Mouse (Mus musculus) liver, embryonic 16.5 days (tissue): ENCODE measurements around the gene Spats2. TPM values are rescaled to one million over a fixed set of nuclear protein-coding genes. Genes with fewer than 3 reads are reported as not detected.

Experiments
- ATAC-seq: fragments of 200-750 bp; cut with Nextera tagmentation; 2 replicates; pipeline ENCODE4 v1.8.0; 2017; ENCODE audit warnings: low read depth, mild to moderate bottlenecking, moderate number of reproducible peaks, moderate library complexity
- H3K27ac ChIP-seq: fragments of 300-500 bp; sonication (generic); 2 replicates; pipeline ENCODE4 v1.5.1; 2014; ENCODE audit warnings: mild to moderate bottlenecking, low read length
- H3K27me3 ChIP-seq: fragments of 300-500 bp; sonication (generic); 2 replicates; pipeline ENCODE4 v1.6.1; 2014; ENCODE audit warnings: low read depth, low read length, mixed read lengths; ENCODE audit not compliant: control insufficient read depth, insufficient read depth
- H3K36me3 ChIP-seq: fragments of 300-500 bp; sonication (generic); 2 replicates; pipeline ENCODE4 v1.6.1; 2014; ENCODE audit warnings: mild to moderate bottlenecking; ENCODE audit not compliant: control insufficient read depth, insufficient read depth
- H3K4me1 ChIP-seq: fragments of 300-500 bp; sonication (generic); 2 replicates; pipeline ENCODE4 v1.6.1; 2014; ENCODE audit warnings: low read depth, low read length, mixed read lengths; ENCODE audit not compliant: control insufficient read depth
- H3K4me2 ChIP-seq: fragments of 300-500 bp; sonication (generic); 2 replicates; pipeline ENCODE4 v1.6.1; 2014; ENCODE audit warnings: low read depth, low read length, mixed read lengths
- H3K4me3 ChIP-seq: fragments of 300-500 bp; sonication (generic); 2 replicates; pipeline ENCODE4 v1.5.1; 2014; ENCODE audit warnings: low read depth, mild to moderate bottlenecking, low read length
- H3K9ac ChIP-seq: fragments of 300-500 bp; sonication (generic); 2 replicates; pipeline ENCODE4 v1.6.1; 2014; ENCODE audit warnings: low read depth, low read length
- H3K9me3 ChIP-seq: fragments of 300-500 bp; sonication (generic); replicated peaks from 2 replicates; pipeline ENCODE4 v1.6.1; 2016; ENCODE audit warnings: low read length; ENCODE audit not compliant: control insufficient read depth
- WGBS: fragments of 180-500 bp; shearing (Covaris S2); extraction: QIAGEN DNeasy Blood & Tissue Kit; methylation state at CpG from one replicate; pipeline ENCODE4 v1.1.7; 2014; ENCODE audit not compliant: insufficient replicate concordance; 5-methylcytosine and 5-hydroxymethylcytosine counted together
- polyA plus RNA-seq: library from polyadenylated mRNA; unstranded; fragments of >200 nt; fragmentation: Nextera tagmentation; extraction: Ambion mirVana; gene quantifications from 2 replicates; pipeline ENCODE4 v1.2.1, GENCODE M21; 2015

Spats2 gene
- polyA plus RNA-seq, 1 experiment from 2014 or later, result 5.5 TPM

DNA sequence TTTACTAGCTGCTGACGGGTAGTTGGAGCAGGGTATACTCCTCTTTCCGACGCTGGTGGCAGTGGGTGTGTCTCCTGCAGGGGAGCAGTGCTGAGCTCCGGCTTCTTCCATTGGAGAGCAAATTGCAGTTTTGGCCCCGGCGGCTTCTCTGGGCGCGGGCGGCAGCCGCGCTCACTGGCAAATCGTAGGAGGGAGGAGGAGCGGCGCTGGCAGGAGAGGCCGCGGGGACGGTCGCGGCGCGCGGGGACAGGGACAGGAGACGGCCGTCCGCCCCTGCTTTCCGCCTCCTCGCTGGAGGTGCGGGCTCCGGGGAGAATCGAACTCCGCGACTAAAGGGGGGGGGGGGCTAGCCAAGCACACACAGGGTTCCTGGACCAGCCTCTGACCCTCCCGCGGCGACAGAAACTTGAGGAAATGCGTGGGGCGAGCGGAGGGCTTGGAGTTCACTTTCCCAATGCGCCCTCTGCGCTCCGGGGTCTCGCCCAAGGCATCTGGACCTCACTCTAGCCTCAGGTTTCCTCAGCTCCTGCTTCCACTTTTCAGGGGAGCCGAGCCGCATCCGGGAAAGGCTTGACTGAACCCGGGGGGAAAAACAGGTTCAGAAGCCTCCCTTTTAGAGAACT is 98.0 kb downstream of the Spats2 start:
- no peaks in the 10 kb centered on the region for H3K9me3 ChIP-seq
- H3K4me2 ChIP-seq, result peak overlapping the region; percentile 53
- no peak overlapping the region for H3K27ac ChIP-seq
- under 1% methylated on average over 42 of the region's 46 CpGs for WGBS
- no peaks in the 10 kb centered on the region for H3K36me3 ChIP-seq
- ATAC-seq, result 0 out of 2 replicates have a peak, but pooled peaks have one; percentile 19
- H3K9ac ChIP-seq, result no peak overlapping the region
- peaks cover 95% of the 10 kb centered on the region for H3K27me3 ChIP-seq
- H3K4me3 ChIP-seq, result peak overlapping the region; percentile 51
- peaks cover 2% of the 10 kb centered on the region; the same call in 1 of the 2 replicates for H3K4me1 ChIP-seq

GRCm38 (mm10) chr15:99224208-99224911 is 98.6 kb downstream of the Spats2 start, which contains the start of gene Kcnh3:
TSS of gene Kcnh3 (plus strand) at chr15:99224861.
- no peak within 1 kb of the TSS for H3K27ac ChIP-seq
- H3K9ac ChIP-seq, result no peak within 1 kb of the TSS
- 2% methylated on average over 60 of the region's 66 CpGs for WGBS
- peak within 1 kb of the TSS; percentile 53 for H3K4me2 ChIP-seq
- H3K9me3 ChIP-seq, result no peaks in the 10 kb centered on the region
- no peaks in the 10 kb centered on the region for H3K36me3 ChIP-seq
- H3K27me3 ChIP-seq, result peaks cover 97% of the 10 kb centered on the region
- H3K4me1 ChIP-seq, result peaks cover 2% of the 10 kb centered on the region; the same call in 1 of the 2 replicates
- H3K4me3 ChIP-seq, result peak within 1 kb of the TSS; percentile 51
- ATAC-seq, result peak; percentile 59

GRCm38 (mm10) chr15:99225081-99225810 is 99.5 kb downstream of the Spats2 start:
- peaks cover 2% of the 10 kb centered on the region; the same call in 1 of the 2 replicates for H3K4me1 ChIP-seq
- H3K4me3 ChIP-seq, result no peak overlapping the region
- H3K9ac ChIP-seq, result no peak overlapping the region
- WGBS, result 2% methylated on average over 22 of the region's 22 CpGs
- H3K27me3 ChIP-seq, result peaks cover 95% of the 10 kb centered on the region
- no peaks in the 10 kb centered on the region for H3K36me3 ChIP-seq
- no peak for ATAC-seq
- H3K9me3 ChIP-seq, result no peaks in the 10 kb centered on the region
- H3K27ac ChIP-seq, result no peak overlapping the region
- H3K4me2 ChIP-seq, result no peak overlapping the region; the same call in 1 of the 2 replicates

GRCm38 (mm10) chr15:99226090-99226489 is 100.4 kb downstream of the Spats2 start:
- H3K4me2 ChIP-seq, result no peak overlapping the region
- 20% methylated on average over 14 of the region's 14 CpGs for WGBS
- peaks cover 91% of the 10 kb centered on the region for H3K27me3 ChIP-seq
- no peak overlapping the region for H3K4me3 ChIP-seq
- no peaks in the 10 kb centered on the region for H3K9me3 ChIP-seq
- H3K9ac ChIP-seq, result no peak overlapping the region
- peaks cover 2% of the 10 kb centered on the region; the same call in 1 of the 2 replicates for H3K4me1 ChIP-seq
- no peaks in the 10 kb centered on the region for H3K36me3 ChIP-seq
- no peak for ATAC-seq
- no peak overlapping the region for H3K27ac ChIP-seq

DNA sequence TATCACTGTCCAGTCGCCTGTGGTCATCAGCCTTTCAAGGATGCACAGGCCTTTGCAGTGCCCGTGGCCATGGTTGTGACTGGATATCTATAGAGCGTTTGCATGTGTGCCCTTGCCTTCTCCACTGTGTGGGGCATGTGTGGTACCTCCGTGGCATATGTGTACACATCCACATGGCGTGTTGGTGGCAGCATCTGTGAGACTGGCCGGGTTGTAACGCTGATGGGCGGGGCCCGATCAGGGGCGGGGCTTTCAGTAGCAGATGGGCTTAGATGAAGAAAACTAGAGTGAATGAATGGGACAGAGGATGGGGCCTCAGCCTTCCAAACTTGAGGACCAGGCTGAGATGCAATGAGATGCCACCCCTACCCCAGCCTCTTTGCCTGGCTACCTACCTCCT is 106.3 kb downstream of the Spats2 start:
- Histone ChIP-seq H3K9ac (no peak overlapping the region), H3K27me3 (peaks cover 35% of the 10 kb centered on the region), H3K27ac (no peak overlapping the region), H3K9me3 (no peaks in the 10 kb centered on the region), H3K4me1 (peaks cover 3% of the 10 kb centered on the region), H3K4me2 (no peak overlapping the region), H3K4me3 (no peak overlapping the region), H3K36me3 (no peaks in the 10 kb centered on the region)
- ATAC-seq, result no peak
- WGBS, result 50% methylated on average over 10 of the region's 10 CpGs

DNA sequence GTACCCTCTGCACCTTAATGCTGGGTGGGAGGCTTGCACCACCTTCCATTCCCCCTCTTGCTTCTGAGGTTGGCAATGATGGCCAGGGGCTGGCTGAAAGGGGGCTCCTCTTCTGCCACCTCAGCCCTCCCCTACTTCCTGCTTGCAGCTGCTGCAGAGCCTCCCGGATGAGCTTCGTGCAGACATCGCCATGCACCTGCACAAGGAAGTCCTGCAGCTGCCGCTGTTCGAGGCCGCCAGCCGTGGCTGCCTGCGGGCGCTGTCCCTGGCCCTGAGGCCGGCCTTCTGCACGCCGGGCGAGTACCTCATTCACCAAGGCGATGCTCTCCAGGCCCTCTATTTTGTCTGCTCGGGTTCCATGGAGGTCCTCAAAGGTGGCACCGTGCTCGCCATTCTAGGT is 108.0 kb downstream of the Spats2 start:
- ATAC-seq, result no peak
- Histone ChIP-seq H3K4me3 (no peak overlapping the region), H3K27me3 (peaks cover 18% of the 10 kb centered on the region)

DNA sequence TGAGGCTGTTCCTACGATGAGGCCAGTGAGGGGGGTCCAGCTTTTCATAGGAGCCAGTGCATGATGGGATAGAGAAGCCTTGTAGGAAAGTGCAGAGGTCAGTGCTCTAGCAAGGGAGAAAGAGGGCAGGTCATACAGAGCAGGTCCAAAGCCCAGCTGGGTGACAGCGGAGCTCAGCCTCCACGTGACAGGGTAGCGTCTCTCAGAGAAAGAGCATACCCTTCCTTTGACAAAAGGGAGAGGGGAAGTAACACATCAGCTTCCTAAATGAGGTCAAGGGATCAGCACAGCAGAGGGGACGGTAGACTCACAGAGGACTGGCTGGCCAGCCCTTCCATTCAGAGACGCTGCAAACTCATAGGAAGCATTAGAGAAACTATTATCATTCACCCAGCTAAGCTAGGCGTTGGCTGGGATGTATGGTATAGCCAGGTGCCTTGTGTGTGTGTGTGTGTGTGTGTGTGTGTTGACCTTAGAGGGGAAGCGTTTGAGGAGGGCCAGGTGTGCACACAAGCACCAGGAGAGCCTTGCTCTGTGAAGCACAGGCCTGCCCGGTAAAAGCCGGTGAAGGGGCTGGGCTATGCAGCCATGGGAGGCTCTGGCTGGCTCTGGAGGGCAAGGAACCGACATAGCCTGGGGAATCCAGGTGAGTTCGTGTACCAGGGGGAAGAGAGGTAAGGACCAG is 108.8 kb downstream of the Spats2 start:
- Histone ChIP-seq H3K9me3 (no peaks in the 10 kb centered on the region), H3K27ac (no peak overlapping the region), H3K4me1 (peaks cover 3% of the 10 kb centered on the region), H3K27me3 (peaks cover 12% of the 10 kb centered on the region), H3K9ac (no peak overlapping the region), H3K4me2 (no peak overlapping the region), H3K36me3 (no peaks in the 10 kb centered on the region), H3K4me3 (no peak overlapping the region)
- no peak; the same call in 1 of the 2 replicates for ATAC-seq
- 42% methylated on average over 12 of the region's 12 CpGs for WGBS

More for the DNA sequence above, 108.0 kb downstream of the Spats2 start:
- 33% methylated on average over 17 of the region's 17 CpGs for WGBS
- Histone ChIP-seq H3K9me3 (no peaks in the 10 kb centered on the region), H3K4me1 (peaks cover 3% of the 10 kb centered on the region), H3K36me3 (no peaks in the 10 kb centered on the region), H3K9ac (no peak overlapping the region), H3K27ac (no peak overlapping the region), H3K4me2 (no peak overlapping the region)

DNA sequence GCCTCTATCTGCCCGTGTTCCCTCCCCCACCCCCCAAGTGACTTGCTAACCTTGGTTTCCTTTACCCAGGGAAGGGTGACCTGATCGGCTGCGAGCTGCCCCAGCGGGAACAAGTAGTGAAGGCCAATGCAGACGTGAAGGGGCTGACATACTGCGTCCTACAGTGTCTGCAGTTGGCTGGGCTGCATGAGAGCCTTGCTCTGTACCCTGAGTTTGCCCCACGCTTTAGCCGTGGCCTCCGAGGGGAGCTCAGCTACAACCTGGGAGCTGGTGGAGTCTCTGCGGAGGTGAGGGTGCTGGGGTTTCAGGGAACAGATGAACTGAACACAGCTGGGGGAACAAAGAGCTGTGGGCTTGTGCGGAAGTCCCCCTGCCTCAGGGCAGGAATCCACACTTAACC is 112.3 kb downstream of the Spats2 start:
- no peak for ATAC-seq
- 53% methylated on average over 11 of the region's 11 CpGs for WGBS
- Histone ChIP-seq H3K9ac (no peak overlapping the region), H3K36me3 (no peaks in the 10 kb centered on the region), H3K4me3 (no peak overlapping the region), H3K27me3 (peaks cover 2% of the 10 kb centered on the region), H3K27ac (no peak overlapping the region), H3K4me2 (no peak overlapping the region), H3K9me3 (no peaks in the 10 kb centered on the region), H3K4me1 (peaks cover 3% of the 10 kb centered on the region)
